Mouse (Mus musculus): ENCODE measurements around the gene B130006D01Rik. TPM values are rescaled to one million over a fixed set of nuclear protein-coding genes. Genes with fewer than 3 reads are reported as not detected.
A peak's percentile ranks its signal among the peaks of the same experiment; 100 is the strongest.

The B130006D01Rik gene
- polyA plus RNA-seq, 1 experiment from 2014 or later, result 1.1 TPM

GRCm38 (mm10) chr11:95712085-95712562 is 11.3 kb upstream of the B130006D01Rik start:
- peak; percentile 20; the same call in 1 of the 2 replicates for ATAC-seq (ENCODE audit: low read depth)
- Histone ChIP-seq H3K4me3 (ENCODE audit: low read length) (peak overlapping the region; percentile 95), H3K27ac (ENCODE audit: low read length) (peak overlapping the region; percentile 97), H3K4me1 (replicated peaks; ENCODE audit: control insufficient read depth, insufficient read depth, low read length) (peaks cover 25% of the 10 kb centered on the region), H3K36me3 (ENCODE audit: control insufficient read depth, insufficient read depth, low read length) (no peaks in the 10 kb centered on the region), H3K4me2 (ENCODE audit: low read depth, low read length) (peak overlapping the region; percentile 91), H3K9me3 (ENCODE audit: control insufficient read depth, low read length) (no peaks in the 10 kb centered on the region), H3K27me3 (ENCODE audit: control insufficient read depth, insufficient read depth, low read depth, low read length) (no peaks in the 10 kb centered on the region), H3K9ac (ENCODE audit: low read length) (peak overlapping the region; percentile 98)
- 22% methylated on average over 12 of the region's 12 CpGs for WGBS

DNA sequence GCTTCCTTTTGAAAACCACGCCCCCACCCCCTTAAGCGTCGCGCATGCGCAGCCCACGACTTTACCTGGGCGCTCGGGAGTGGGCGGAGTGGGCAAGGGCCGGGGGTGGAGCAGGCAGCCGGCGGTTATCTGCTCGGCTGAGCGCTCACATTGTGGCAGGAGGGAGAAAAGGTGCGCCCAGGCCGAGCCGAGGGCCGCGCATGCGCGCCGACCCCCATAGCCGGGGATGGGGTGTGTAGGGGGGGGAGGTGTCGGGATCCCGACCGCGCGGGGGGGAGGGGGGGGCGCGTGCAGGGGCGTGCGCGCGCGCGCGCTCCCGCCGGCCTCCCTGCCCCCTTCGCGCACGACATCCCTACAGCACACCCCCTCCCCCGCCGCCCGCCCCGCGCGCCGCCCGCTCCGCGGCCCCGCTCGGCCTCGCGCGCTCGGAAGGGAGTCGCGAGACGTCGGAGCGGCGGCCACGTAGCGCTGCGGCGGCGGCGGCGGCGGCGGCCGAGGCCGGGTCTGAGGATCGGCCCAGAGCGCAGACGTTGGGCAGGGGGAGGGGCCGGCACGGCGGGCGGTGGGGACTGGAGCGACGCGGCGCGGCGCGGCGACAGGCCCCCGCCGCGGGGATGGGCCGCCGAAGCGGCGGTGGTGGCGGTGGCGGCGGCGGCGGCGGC is 10.7 kb upstream of the B130006D01Rik start, which contains the start of gene Zfp652:
TSS of gene Zfp652 (plus strand) at position 111 of the 662 bp plus-strand sequence.
- H3K27ac ChIP-seq (ENCODE audit: low read length), result peak within 1 kb of the TSS; percentile 97
- peak; percentile 93 for ATAC-seq (ENCODE audit: low read depth)
- WGBS, result under 1% methylated on average over 32 of the region's 103 CpGs

GRCm38 (mm10) chr11:95713225-95713810 is 10.1 kb upstream of the B130006D01Rik start:
- peaks cover 25% of the 10 kb centered on the region for H3K4me1 ChIP-seq (replicated peaks; ENCODE audit: control insufficient read depth, insufficient read depth, low read length)
- ATAC-seq (ENCODE audit: low read depth), result peak; percentile 62
- WGBS, result under 1% methylated on average over 33 of the region's 49 CpGs
- H3K27me3 ChIP-seq (ENCODE audit: control insufficient read depth, insufficient read depth, low read depth, low read length), result no peaks in the 10 kb centered on the region
- H3K9me3 ChIP-seq (ENCODE audit: control insufficient read depth, low read length), result no peaks in the 10 kb centered on the region
- peak overlapping the region; percentile 95 for H3K4me3 ChIP-seq (ENCODE audit: low read length)
- H3K36me3 ChIP-seq (ENCODE audit: control insufficient read depth, insufficient read depth, low read length), result no peaks in the 10 kb centered on the region
- H3K4me2 ChIP-seq (ENCODE audit: low read depth, low read length), result peak overlapping the region; percentile 91
- H3K9ac ChIP-seq (ENCODE audit: low read length), result peak overlapping the region; percentile 98
- peak overlapping the region; percentile 97 for H3K27ac ChIP-seq (ENCODE audit: low read length)

More for the DNA sequence above, 10.7 kb upstream of the B130006D01Rik start, which contains the start of gene Zfp652:
- H3K9ac ChIP-seq (ENCODE audit: low read length), result peak within 1 kb of the TSS; percentile 98
- H3K27me3 ChIP-seq (ENCODE audit: control insufficient read depth, insufficient read depth, low read depth, low read length), result no peaks in the 10 kb centered on the region
- H3K4me2 ChIP-seq (ENCODE audit: low read depth, low read length), result peak within 1 kb of the TSS; percentile 91
- H3K9me3 ChIP-seq (ENCODE audit: control insufficient read depth, low read length), result no peaks in the 10 kb centered on the region
- no peaks in the 10 kb centered on the region for H3K36me3 ChIP-seq (ENCODE audit: control insufficient read depth, insufficient read depth, low read length)
- H3K4me3 ChIP-seq (ENCODE audit: low read length), result peak within 1 kb of the TSS; percentile 95
- peaks cover 25% of the 10 kb centered on the region for H3K4me1 ChIP-seq (replicated peaks; ENCODE audit: control insufficient read depth, insufficient read depth, low read length)

GRCm38 (mm10) chr11:95713811-95714241 is 9.6 kb upstream of the B130006D01Rik start:
- H3K9me3 ChIP-seq (ENCODE audit: control insufficient read depth, low read length), result no peaks in the 10 kb centered on the region
- H3K27me3 ChIP-seq (ENCODE audit: control insufficient read depth, insufficient read depth, low read depth, low read length), result no peaks in the 10 kb centered on the region
- H3K4me1 ChIP-seq (replicated peaks; ENCODE audit: control insufficient read depth, insufficient read depth, low read length), result peaks cover 25% of the 10 kb centered on the region
- peak overlapping the region; percentile 95 for H3K4me3 ChIP-seq (ENCODE audit: low read length)
- peak overlapping the region; percentile 98 for H3K9ac ChIP-seq (ENCODE audit: low read length)
- H3K4me2 ChIP-seq (ENCODE audit: low read depth, low read length), result peak overlapping the region; percentile 91
- no peaks in the 10 kb centered on the region for H3K36me3 ChIP-seq (ENCODE audit: control insufficient read depth, insufficient read depth, low read length)
- H3K27ac ChIP-seq (ENCODE audit: low read length), result peak overlapping the region; percentile 97
- ATAC-seq (ENCODE audit: low read depth), result no peak
- 0% methylated on average over 13 of the region's 13 CpGs for WGBS

GRCm38 (mm10) chr11:95714411-95714810 is 9.0 kb upstream of the B130006D01Rik start:
- WGBS, result 22% methylated on average over 7 of the region's 7 CpGs
- Histone ChIP-seq H3K4me1 (replicated peaks; ENCODE audit: control insufficient read depth, insufficient read depth, low read length) (peaks cover 25% of the 10 kb centered on the region), H3K4me3 (ENCODE audit: low read length) (peak overlapping the region; percentile 95), H3K9me3 (ENCODE audit: control insufficient read depth, low read length) (no peaks in the 10 kb centered on the region), H3K36me3 (ENCODE audit: control insufficient read depth, insufficient read depth, low read length) (no peaks in the 10 kb centered on the region), H3K9ac (ENCODE audit: low read length) (peak overlapping the region; percentile 98), H3K27ac (ENCODE audit: low read length) (no peak overlapping the region), H3K27me3 (ENCODE audit: control insufficient read depth, insufficient read depth, low read depth, low read length) (no peaks in the 10 kb centered on the region), H3K4me2 (ENCODE audit: low read depth, low read length) (peak overlapping the region; percentile 91)
- no peak for ATAC-seq (ENCODE audit: low read depth)

DNA sequence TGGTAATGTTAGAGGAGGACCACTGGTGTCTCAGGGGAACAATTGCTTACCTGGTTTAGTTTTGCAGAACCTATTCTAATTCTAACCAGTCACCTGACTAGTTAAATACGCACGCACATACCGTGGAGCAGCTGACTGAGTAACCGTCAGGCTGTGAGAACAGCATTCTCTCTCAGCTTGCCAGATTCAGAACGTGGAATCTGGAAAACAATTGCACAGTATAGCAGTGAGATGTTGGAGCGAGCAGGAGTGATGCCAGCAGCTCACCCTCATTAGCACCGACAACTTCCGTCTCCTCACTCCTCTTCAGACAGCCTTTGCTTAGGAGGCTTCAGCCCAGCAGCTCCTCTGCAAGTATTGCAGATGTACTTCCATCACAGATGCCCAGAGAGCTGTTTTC is 7.3 kb upstream of the B130006D01Rik start:
- Histone ChIP-seq H3K9ac (ENCODE audit: low read length) (no peak overlapping the region), H3K4me1 (replicated peaks; ENCODE audit: control insufficient read depth, insufficient read depth, low read length) (peaks cover 25% of the 10 kb centered on the region), H3K36me3 (ENCODE audit: control insufficient read depth, insufficient read depth, low read length) (no peaks in the 10 kb centered on the region), H3K4me3 (ENCODE audit: low read length) (no peak overlapping the region), H3K9me3 (ENCODE audit: control insufficient read depth, low read length) (no peaks in the 10 kb centered on the region), H3K27ac (ENCODE audit: low read length) (no peak overlapping the region), H3K27me3 (ENCODE audit: control insufficient read depth, insufficient read depth, low read depth, low read length) (no peaks in the 10 kb centered on the region), H3K4me2 (ENCODE audit: low read depth, low read length) (no peak overlapping the region)
- WGBS, result 59% methylated on average over 8 of the region's 8 CpGs
- ATAC-seq (ENCODE audit: low read depth), result no peak

- Histone ChIP-seq H3K9ac (ENCODE audit: low read length) (no peak overlapping the region), H3K36me3 (ENCODE audit: control insufficient read depth, insufficient read depth, low read length) (no peaks in the 10 kb centered on the region), H3K27me3 (ENCODE audit: control insufficient read depth, insufficient read depth, low read depth, low read length) (no peaks in the 10 kb centered on the region), H3K4me2 (ENCODE audit: low read depth, low read length) (no peak overlapping the region), H3K4me3 (ENCODE audit: low read length) (no peak overlapping the region), H3K4me1 (replicated peaks; ENCODE audit: control insufficient read depth, insufficient read depth, low read length) (peaks cover 18% of the 10 kb centered on the region), H3K27ac (ENCODE audit: low read length) (no peak overlapping the region), H3K9me3 (ENCODE audit: control insufficient read depth, low read length) (no peaks in the 10 kb centered on the region)
- ATAC-seq (ENCODE audit: low read depth), result no peak
- 78% methylated on average over 3 of the region's 3 CpGs for WGBS
These were observed 4.0 kb upstream of the B130006D01Rik start for GRCm38 (mm10) chr11:95719356-95719755.

DNA sequence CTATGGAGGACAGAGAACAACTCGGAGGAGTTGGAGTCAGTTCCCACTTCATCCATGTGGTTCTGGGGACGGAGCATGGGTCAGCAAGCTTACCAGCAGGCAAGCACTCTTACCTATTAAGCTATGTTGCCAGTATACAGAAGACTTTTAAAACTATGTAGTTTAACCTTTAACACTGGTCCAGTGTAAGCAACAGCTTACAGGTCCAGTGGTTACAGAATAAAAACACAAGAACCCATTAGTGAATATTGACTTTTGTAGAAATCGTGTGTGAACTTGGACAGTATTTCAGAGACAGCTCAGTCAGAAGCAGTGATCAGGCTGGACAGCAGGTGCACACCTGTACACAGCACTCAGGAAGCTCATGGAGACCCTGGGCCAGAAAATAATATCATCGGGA is 1.1 kb downstream of the B130006D01Rik start:
- no peaks in the 10 kb centered on the region for H3K27me3 ChIP-seq (ENCODE audit: control insufficient read depth, insufficient read depth, low read depth, low read length)
- H3K36me3 ChIP-seq (ENCODE audit: control insufficient read depth, insufficient read depth, low read length), result no peaks in the 10 kb centered on the region
- H3K4me1 ChIP-seq (replicated peaks; ENCODE audit: control insufficient read depth, insufficient read depth, low read length), result no peaks in the 10 kb centered on the region
- WGBS, result 86% methylated on average over 4 of the region's 4 CpGs
- no peak for ATAC-seq (ENCODE audit: low read depth)
- H3K4me3 ChIP-seq (ENCODE audit: low read length), result no peak overlapping the region
- no peak overlapping the region for H3K27ac ChIP-seq (ENCODE audit: low read length)
- H3K4me2 ChIP-seq (ENCODE audit: low read depth, low read length), result no peak overlapping the region
- H3K9ac ChIP-seq (ENCODE audit: low read length), result no peak overlapping the region
- no peaks in the 10 kb centered on the region for H3K9me3 ChIP-seq (ENCODE audit: control insufficient read depth, low read length)

DNA sequence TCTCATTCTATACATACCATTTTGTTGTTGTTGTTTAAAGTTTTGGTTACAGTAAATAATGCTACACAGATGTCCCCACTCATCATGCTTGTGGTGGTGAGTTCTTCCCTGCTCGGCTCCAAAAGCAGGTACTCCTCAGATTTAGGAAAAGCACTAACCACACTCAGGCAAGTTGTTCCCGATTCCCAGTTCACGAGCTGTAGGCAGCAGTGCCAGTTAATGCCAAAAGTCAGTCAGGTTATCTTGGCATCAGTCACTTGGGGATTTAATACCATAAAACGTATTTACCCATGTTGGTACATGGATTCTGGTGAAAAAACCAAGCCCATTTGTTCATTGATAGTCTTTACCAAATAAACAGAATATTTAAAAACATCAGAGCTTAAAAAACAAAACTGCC is 2.8 kb downstream of the B130006D01Rik start:
- Histone ChIP-seq H3K27ac (ENCODE audit: low read length) (no peak overlapping the region), H3K4me2 (ENCODE audit: low read depth, low read length) (no peak overlapping the region), H3K4me1 (replicated peaks; ENCODE audit: control insufficient read depth, insufficient read depth, low read length) (no peaks in the 10 kb centered on the region), H3K36me3 (ENCODE audit: control insufficient read depth, insufficient read depth, low read length) (no peaks in the 10 kb centered on the region), H3K27me3 (ENCODE audit: control insufficient read depth, insufficient read depth, low read depth, low read length) (no peaks in the 10 kb centered on the region), H3K4me3 (ENCODE audit: low read length) (no peak overlapping the region), H3K9me3 (ENCODE audit: control insufficient read depth, low read length) (no peaks in the 10 kb centered on the region), H3K9ac (ENCODE audit: low read length) (no peak overlapping the region)
- WGBS, result 73% methylated on average over 4 of the region's 4 CpGs
- ATAC-seq (ENCODE audit: low read depth), result no peak
